Mouse (Mus musculus): ENCODE data around the gene Cdkal1.

The Cdkal1 gene

GRCm38 (mm10) chr13:29502481-29503146 is 352.9 kb downstream of the Cdkal1 start:
- DNase-seq (ENCODE audit: low read depth, low spot score), result no peak

GRCm38 (mm10) chr13:29501173-29501572 is 354.3 kb downstream of the Cdkal1 start:
- no peak for DNase-seq (ENCODE audit: low read depth, low spot score)

- no peak for DNase-seq (ENCODE audit: low read depth, low spot score)
These were observed 355.7 kb downstream of the Cdkal1 start for GRCm38 (mm10) chr13:29499750-29500149.

- no peak for DNase-seq (ENCODE audit: low read depth, low spot score)
These were observed 358.2 kb downstream of the Cdkal1 start for GRCm38 (mm10) chr13:29497286-29497685.

GRCm38 (mm10) chr13:29490341-29490740 is 365.1 kb downstream of the Cdkal1 start:
- DNase-seq (ENCODE audit: low read depth, low spot score), result no peak

GRCm38 (mm10) chr13:29489476-29489875 is 366.0 kb downstream of the Cdkal1 start:
- DNase-seq (ENCODE audit: low read depth, low spot score), result no peak

- no peak for DNase-seq (ENCODE audit: low read depth, low spot score)
These were observed 368.8 kb downstream of the Cdkal1 start for GRCm38 (mm10) chr13:29486709-29487108.

GRCm38 (mm10) chr13:29483950-29484349 is 371.5 kb downstream of the Cdkal1 start:
- no peak for DNase-seq (ENCODE audit: low read depth, low spot score)

GRCm38 (mm10) chr13:29482147-29482863 is 373.2 kb downstream of the Cdkal1 start:
- no peak for DNase-seq (ENCODE audit: low read depth, low spot score)

- no peak for DNase-seq (ENCODE audit: low read depth, low spot score)
These were observed 379.1 kb downstream of the Cdkal1 start for GRCm38 (mm10) chr13:29476421-29476820.

- no peak for DNase-seq (ENCODE audit: low read depth, low spot score)
These were observed 381.2 kb downstream of the Cdkal1 start for GRCm38 (mm10) chr13:29474301-29474700.

- no peak for DNase-seq (ENCODE audit: low read depth, low spot score)
These were observed 381.7 kb downstream of the Cdkal1 start for GRCm38 (mm10) chr13:29473779-29474178.

GRCm38 (mm10) chr13:29462271-29462670 is 393.2 kb downstream of the Cdkal1 start:
- DNase-seq (ENCODE audit: low read depth, low spot score), result no peak

GRCm38 (mm10) chr13:29460741-29461140 is 394.7 kb downstream of the Cdkal1 start:
- no peak for DNase-seq (ENCODE audit: low read depth, low spot score)

GRCm38 (mm10) chr13:29458385-29458784 is 397.1 kb downstream of the Cdkal1 start:
- no peak for DNase-seq (ENCODE audit: low read depth, low spot score)

GRCm38 (mm10) chr13:29437067-29437466 is 418.4 kb downstream of the Cdkal1 start:
- no peak for DNase-seq (ENCODE audit: low read depth, low spot score)

- no peak for DNase-seq (ENCODE audit: low read depth, low spot score)
These were observed 420.7 kb downstream of the Cdkal1 start for GRCm38 (mm10) chr13:29434726-29435125.

- no peak for DNase-seq (ENCODE audit: low read depth, low spot score)
These were observed 424.6 kb downstream of the Cdkal1 start for GRCm38 (mm10) chr13:29430919-29431318.

- DNase-seq (ENCODE audit: low read depth, low spot score), result no peak
These were observed 425.6 kb downstream of the Cdkal1 start for GRCm38 (mm10) chr13:29429877-29430276.

- DNase-seq (ENCODE audit: low read depth, low spot score), result no peak
These were observed 426.3 kb downstream of the Cdkal1 start for GRCm38 (mm10) chr13:29429196-29429595.

GRCm38 (mm10) chr13:29416450-29417136 is 438.9 kb downstream of the Cdkal1 start:
- DNase-seq (ENCODE audit: low read depth, low spot score), result no peak

- no peak for DNase-seq (ENCODE audit: low read depth, low spot score)
These were observed 439.5 kb downstream of the Cdkal1 start for GRCm38 (mm10) chr13:29415967-29416366.

- DNase-seq (ENCODE audit: low read depth, low spot score), result no peak
These were observed 440.6 kb downstream of the Cdkal1 start for GRCm38 (mm10) chr13:29414878-29415277.
